Mouse (Mus musculus): ENCODE data around the gene Sh2d3c.

DNA sequence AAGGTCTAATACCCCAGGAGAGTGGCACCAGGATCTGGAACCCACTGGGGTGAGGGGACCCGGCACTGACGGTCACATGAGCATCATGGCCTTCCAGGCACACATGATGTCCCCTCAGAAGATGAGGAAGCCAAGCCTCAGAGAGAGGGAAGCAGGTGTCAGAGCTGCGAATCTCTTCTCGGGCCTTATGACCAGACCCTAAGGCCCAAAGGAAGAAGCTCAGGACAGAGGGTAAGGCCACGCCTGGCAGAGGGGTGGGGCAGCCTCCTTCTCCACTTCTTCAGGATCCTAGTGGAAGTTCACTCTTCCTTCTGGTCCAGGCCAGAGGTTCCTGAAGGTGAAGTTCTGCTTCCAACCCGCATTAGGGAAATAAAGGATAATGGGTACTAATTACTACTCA, 11.8 kb downstream of the Sh2d3c start:
- TF ChIP-seq CTCF (IDR thresholded peaks at IDR 0.05; ENCODE audit: insufficient read depth, low read length) = no peak
- no peak for TF ChIP-seq POLR2A (IDR thresholded peaks at IDR 0.05; ENCODE audit: borderline replicate concordance, extremely low read depth, low read depth, low read length)

Measured in lung, adult 2 months (tissue).